Mouse (Mus musculus) heart, postnatal 0 days (tissue): Measurements from ENCODE around the gene Faap20.

Experiments used
- CTCF ChIP-seq: IDR thresholded peaks from 2 replicates; pipeline ENCODE4 v1.5.1; 2016; ENCODE audit warnings: antibody characterized with exemption, control low read depth, low read depth
- EP300 ChIP-seq: IDR thresholded peaks from 2 replicates; pipeline ENCODE4 v1.6.1; 2016; ENCODE audit warnings: antibody characterized with exemption, low read depth

DNA sequence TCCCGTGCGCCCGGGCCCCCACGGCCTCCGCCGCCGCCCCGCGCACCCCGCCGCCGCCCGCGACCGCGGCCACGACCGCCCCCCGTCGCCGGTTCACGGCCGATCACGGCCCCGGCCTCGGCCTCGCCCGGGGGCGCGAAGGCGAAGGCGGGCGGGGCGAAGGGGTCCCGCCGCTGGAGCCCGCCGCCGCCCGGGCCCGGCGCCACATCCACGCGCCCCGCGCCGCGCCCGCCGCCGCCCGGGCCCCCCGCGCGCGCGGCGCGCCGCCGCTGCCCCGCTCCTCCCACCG lies 27.1 kb upstream of the Faap20 start, which contains the start of gene Ski:
- TF ChIP-seq CTCF (no peak), EP300 (no peak)
